Mouse (Mus musculus) adrenal gland, adult (tissue): ENCODE data around the gene Sdhaf1.

ENCODE experiments used
- DNase-seq, 2 experiments: peaks; one replicate each; pipeline ENCODE4 v3.0.0; 2022 to 2023; ENCODE audit warnings: low spot score in 1 of 2; ENCODE audit not compliant: inconsistent age in 2 of 2

Sdhaf1 gene

GRCm38 (mm10) chr7:30323795-30324194, at the start of gene Sdhaf1:
TSS of gene Sdhaf1 (minus strand) at chr7:30323895.
- DNase-seq: no peak

- no peak for DNase-seq
These were observed 43.8 kb upstream of the Sdhaf1 start for GRCm38 (mm10) chr7:30367466-30367865.

GRCm38 (mm10) chr7:30363344-30363738, 39.6 kb upstream of the Sdhaf1 start:
- DNase-seq: no peak

- peak; percentile 48 to 75 for DNase-seq
These were observed 39.1 kb upstream of the Sdhaf1 start, which contains the start of gene Lrfn3 for GRCm38 (mm10) chr7:30362652-30363343. TSS of gene Lrfn3 (minus strand) at chr7:30362772.

GRCm38 (mm10) chr7:30360028-30360427, 36.3 kb upstream of the Sdhaf1 start:
- DNase-seq: peak; percentile 19 to 78

GRCm38 (mm10) chr7:30359276-30359865, 35.7 kb upstream of the Sdhaf1 start:
- no peak for DNase-seq

- no peak for DNase-seq
These were observed 34.9 kb upstream of the Sdhaf1 start for GRCm38 (mm10) chr7:30358378-30359186.

GRCm38 (mm10) chr7:30354059-30354458, 30.4 kb upstream of the Sdhaf1 start:
- no peak for DNase-seq

- peak; percentile 66 to 91 for DNase-seq
These were observed 29.7 kb upstream of the Sdhaf1 start for GRCm38 (mm10) chr7:30353279-30353822.

- DNase-seq: peak; percentile 61 to 84
These were observed 24.1 kb upstream of the Sdhaf1 start for GRCm38 (mm10) chr7:30347828-30348227.

- DNase-seq: peak; percentile 50 to 87
These were observed 23.1 kb upstream of the Sdhaf1 start for GRCm38 (mm10) chr7:30346635-30347379.

GRCm38 (mm10) chr7:30339432-30340109, 15.9 kb upstream of the Sdhaf1 start:
- no peak for DNase-seq

GRCm38 (mm10) chr7:30336384-30336783, 12.7 kb upstream of the Sdhaf1 start:
- DNase-seq: peak; percentile 72 to 91

- DNase-seq: no peak
These were observed 12.0 kb upstream of the Sdhaf1 start for GRCm38 (mm10) chr7:30335688-30336087.

- no peak for DNase-seq
These were observed 10.9 kb upstream of the Sdhaf1 start for GRCm38 (mm10) chr7:30334563-30334962.

- peak; percentile 84 to 94 for DNase-seq
These were observed 9.7 kb upstream of the Sdhaf1 start for GRCm38 (mm10) chr7:30333436-30333835.

GRCm38 (mm10) chr7:30332622-30333259, 9.0 kb upstream of the Sdhaf1 start:
- no peak for DNase-seq

- DNase-seq: peak; percentile 75 to 89
These were observed 8.2 kb upstream of the Sdhaf1 start for GRCm38 (mm10) chr7:30331887-30332286.

- no peak for DNase-seq
These were observed 4.7 kb upstream of the Sdhaf1 start for GRCm38 (mm10) chr7:30328379-30328778.

GRCm38 (mm10) chr7:30327140-30327539, 3.4 kb upstream of the Sdhaf1 start:
- DNase-seq: no peak
